Mouse (Mus musculus): ENCODE measurements around the gene Dolpp1. TPM values are rescaled to one million over a fixed set of nuclear protein-coding genes. Genes with fewer than 3 reads are reported as not detected.

Gene Dolpp1
- polyA plus RNA-seq, 1 experiment from 2014 or later = 39.9 TPM

DNA sequence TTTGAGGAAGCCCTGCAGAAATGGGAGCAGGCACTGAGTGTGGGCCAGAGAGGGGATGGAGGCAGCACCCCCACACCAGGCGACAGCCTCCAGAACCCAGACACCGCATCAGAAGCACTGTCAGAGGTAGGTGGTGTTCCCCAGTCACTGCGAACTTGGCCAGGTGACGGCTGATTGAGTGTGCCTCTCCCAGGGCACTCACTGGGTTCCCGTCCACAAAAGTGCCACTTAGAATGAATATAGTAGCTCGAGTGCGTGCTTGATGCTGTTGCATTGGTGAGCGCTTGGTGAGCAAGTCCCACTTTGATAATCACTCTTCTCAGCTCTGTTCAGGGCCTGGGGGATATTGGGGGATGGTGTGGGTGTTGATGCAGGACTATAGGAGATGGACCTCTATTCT, 20.5 kb upstream of the Dolpp1 start:
- Histone ChIP-seq H3K27ac (ENCODE audit: low read depth, low read length) (no peak overlapping the region), H3K4me1 (replicated peaks; ENCODE audit: control insufficient read depth, insufficient read depth, low read length) (no peaks in the 10 kb centered on the region), H3K9ac (ENCODE audit: low read depth, low read length) (no peak overlapping the region), H3K27me3 (replicated peaks; ENCODE audit: control insufficient read depth, insufficient read depth, low read length) (no peaks in the 10 kb centered on the region), H3K4me3 (ENCODE audit: low read depth, low read length) (no peak overlapping the region), H3K4me2 (no peak overlapping the region), H3K9me3 (ENCODE audit: control insufficient read depth, low read length) (no peaks in the 10 kb centered on the region), H3K36me3 (ENCODE audit: control insufficient read depth, insufficient read depth, low read length) (peaks cover 59% of the 10 kb centered on the region)
- WGBS = 94% methylated on average over 8 of the region's 8 CpGs
- no peak for DNase-seq (ENCODE audit: low spot score)
- no peak for ATAC-seq (replicated peaks; ENCODE audit: low FRiP score)

DNA sequence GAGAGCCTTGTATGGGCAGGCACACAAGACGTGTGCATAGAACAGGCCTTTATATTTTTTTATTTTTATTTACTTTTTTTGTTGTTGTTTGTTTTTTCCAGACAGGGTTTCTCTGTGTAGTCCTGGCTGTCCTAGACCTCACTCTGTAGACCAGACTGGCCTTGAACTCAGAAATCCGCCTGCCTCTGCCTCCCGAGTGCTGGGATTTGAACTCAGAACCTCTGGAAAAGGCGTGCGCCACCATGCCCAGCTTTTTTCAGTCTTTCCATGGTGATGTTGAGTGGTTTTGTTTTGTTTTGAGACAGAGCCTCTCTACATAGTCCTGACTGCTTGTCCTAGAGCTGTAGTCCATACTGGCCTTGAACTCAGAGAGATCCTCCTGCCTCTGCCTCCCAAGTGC, 19.3 kb upstream of the Dolpp1 start:
- ATAC-seq (replicated peaks; ENCODE audit: low FRiP score) (no peak), DNase-seq (ENCODE audit: low spot score) (no peak)
- H3K4me2 ChIP-seq = no peak overlapping the region
- no peak overlapping the region for H3K4me3 ChIP-seq (ENCODE audit: low read depth, low read length)
- H3K27me3 ChIP-seq (replicated peaks; ENCODE audit: control insufficient read depth, insufficient read depth, low read length) = no peaks in the 10 kb centered on the region
- H3K36me3 ChIP-seq (ENCODE audit: control insufficient read depth, insufficient read depth, low read length) = peaks cover 58% of the 10 kb centered on the region
- 90% methylated on average over 5 of the region's 5 CpGs for WGBS
- H3K9ac ChIP-seq (ENCODE audit: low read depth, low read length) = no peak overlapping the region
- no peak overlapping the region for H3K27ac ChIP-seq (ENCODE audit: low read depth, low read length)
- no peaks in the 10 kb centered on the region for H3K4me1 ChIP-seq (replicated peaks; ENCODE audit: control insufficient read depth, insufficient read depth, low read length)
- H3K9me3 ChIP-seq (ENCODE audit: control insufficient read depth, low read length) = no peaks in the 10 kb centered on the region

DNA sequence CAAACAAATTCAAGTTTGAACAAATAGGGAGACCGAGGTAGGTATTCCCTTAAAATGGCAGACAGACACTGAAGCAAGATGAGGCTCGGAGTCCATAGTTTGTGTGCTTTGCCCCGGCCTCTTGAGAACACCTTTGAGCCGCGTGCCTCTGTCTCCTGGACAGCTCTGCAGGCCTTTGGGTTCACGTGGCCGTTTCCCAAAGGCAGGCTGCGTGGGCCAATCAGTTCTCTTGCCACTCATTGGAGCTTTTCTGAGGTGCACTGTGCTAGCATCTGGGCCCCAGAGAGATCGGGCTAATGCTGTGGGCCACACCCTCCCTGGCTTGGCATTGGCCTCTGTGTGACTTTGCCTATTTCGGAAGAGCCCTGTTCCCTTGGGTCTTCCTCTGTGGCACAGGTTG, 16.2 kb upstream of the Dolpp1 start:
- WGBS = 96% methylated on average over 10 of the region's 10 CpGs
- Histone ChIP-seq H3K27ac (ENCODE audit: low read depth, low read length) (no peak overlapping the region), H3K36me3 (ENCODE audit: control insufficient read depth, insufficient read depth, low read length) (peaks cover 46% of the 10 kb centered on the region), H3K27me3 (replicated peaks; ENCODE audit: control insufficient read depth, insufficient read depth, low read length) (no peaks in the 10 kb centered on the region), H3K4me1 (replicated peaks; ENCODE audit: control insufficient read depth, insufficient read depth, low read length) (peaks cover 12% of the 10 kb centered on the region), H3K4me2 (no peak overlapping the region), H3K4me3 (ENCODE audit: low read depth, low read length) (no peak overlapping the region), H3K9ac (ENCODE audit: low read depth, low read length) (no peak overlapping the region; the same call in 1 of the 2 replicates), H3K9me3 (ENCODE audit: control insufficient read depth, low read length) (no peaks in the 10 kb centered on the region)
- ATAC-seq (replicated peaks; ENCODE audit: low FRiP score) (no peak), DNase-seq (ENCODE audit: low spot score) (no peak)

DNA sequence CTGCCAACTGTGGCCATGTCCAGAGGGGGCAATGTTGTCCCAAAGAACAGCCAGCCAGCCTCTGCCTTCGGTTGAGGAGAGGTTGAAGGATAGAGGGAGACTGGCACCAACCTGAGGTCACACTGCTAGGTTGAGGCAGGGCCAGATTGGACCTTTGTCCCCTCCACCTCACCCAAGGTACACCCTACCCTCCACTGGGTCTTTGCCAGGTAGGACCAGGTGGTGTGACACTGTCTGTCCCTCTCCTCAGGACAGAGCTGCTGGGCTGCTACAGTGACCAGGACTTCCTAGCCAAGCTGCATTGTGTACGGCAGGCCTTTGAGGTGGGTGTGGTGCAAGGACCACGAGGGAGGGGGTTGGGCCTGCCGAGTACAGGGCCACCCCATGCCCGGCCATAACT, 14.3 kb upstream of the Dolpp1 start:
- no peak overlapping the region for H3K4me3 ChIP-seq (ENCODE audit: low read depth, low read length)
- ATAC-seq (replicated peaks; ENCODE audit: low FRiP score) (no peak), DNase-seq (ENCODE audit: low spot score) (no peak)
- H3K27ac ChIP-seq (ENCODE audit: low read depth, low read length) = no peak overlapping the region
- H3K9ac ChIP-seq (ENCODE audit: low read depth, low read length) = no peak overlapping the region
- no peaks in the 10 kb centered on the region for H3K9me3 ChIP-seq (ENCODE audit: control insufficient read depth, low read length)
- 81% methylated on average over 5 of the region's 5 CpGs for WGBS
- H3K36me3 ChIP-seq (ENCODE audit: control insufficient read depth, insufficient read depth, low read length) = peaks cover 37% of the 10 kb centered on the region
- no peaks in the 10 kb centered on the region for H3K27me3 ChIP-seq (replicated peaks; ENCODE audit: control insufficient read depth, insufficient read depth, low read length)
- H3K4me1 ChIP-seq (replicated peaks; ENCODE audit: control insufficient read depth, insufficient read depth, low read length) = peaks cover 20% of the 10 kb centered on the region
- H3K4me2 ChIP-seq = no peak overlapping the region

DNA sequence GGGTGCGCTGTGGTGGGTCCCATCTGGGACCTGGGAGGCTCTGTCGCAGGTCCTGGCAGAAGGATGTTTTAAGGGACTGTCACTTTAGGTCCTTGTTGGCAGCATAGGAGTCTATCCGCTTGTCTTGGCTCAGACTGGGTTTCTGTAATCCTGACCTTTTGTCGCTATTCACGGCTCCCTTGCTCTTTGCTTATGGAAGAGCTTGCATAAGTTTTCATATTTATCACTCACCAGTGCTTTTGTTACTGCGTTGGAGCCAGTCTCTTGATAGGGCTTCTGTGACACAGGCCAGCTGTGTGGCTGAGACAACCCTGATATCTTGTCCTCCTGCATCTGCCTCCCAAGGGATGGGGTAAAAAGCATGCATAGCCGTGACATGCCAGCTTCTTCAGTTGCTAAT, 12.7 kb upstream of the Dolpp1 start:
- no peaks in the 10 kb centered on the region for H3K27me3 ChIP-seq (replicated peaks; ENCODE audit: control insufficient read depth, insufficient read depth, low read length)
- no peak overlapping the region for H3K4me2 ChIP-seq
- WGBS = 77% methylated on average over 7 of the region's 7 CpGs
- ATAC-seq (replicated peaks; ENCODE audit: low FRiP score) (peak; percentile 70), DNase-seq (ENCODE audit: low spot score) (no peak)
- H3K27ac ChIP-seq (ENCODE audit: low read depth, low read length) = peak overlapping the region; percentile 51; the same call in 1 of the 2 replicates
- no peak overlapping the region for H3K4me3 ChIP-seq (ENCODE audit: low read depth, low read length)
- H3K9me3 ChIP-seq (ENCODE audit: control insufficient read depth, low read length) = no peaks in the 10 kb centered on the region
- peaks cover 20% of the 10 kb centered on the region for H3K4me1 ChIP-seq (replicated peaks; ENCODE audit: control insufficient read depth, insufficient read depth, low read length)
- no peak overlapping the region for H3K9ac ChIP-seq (ENCODE audit: low read depth, low read length)
- peaks cover 35% of the 10 kb centered on the region for H3K36me3 ChIP-seq (ENCODE audit: control insufficient read depth, insufficient read depth, low read length)

DNA sequence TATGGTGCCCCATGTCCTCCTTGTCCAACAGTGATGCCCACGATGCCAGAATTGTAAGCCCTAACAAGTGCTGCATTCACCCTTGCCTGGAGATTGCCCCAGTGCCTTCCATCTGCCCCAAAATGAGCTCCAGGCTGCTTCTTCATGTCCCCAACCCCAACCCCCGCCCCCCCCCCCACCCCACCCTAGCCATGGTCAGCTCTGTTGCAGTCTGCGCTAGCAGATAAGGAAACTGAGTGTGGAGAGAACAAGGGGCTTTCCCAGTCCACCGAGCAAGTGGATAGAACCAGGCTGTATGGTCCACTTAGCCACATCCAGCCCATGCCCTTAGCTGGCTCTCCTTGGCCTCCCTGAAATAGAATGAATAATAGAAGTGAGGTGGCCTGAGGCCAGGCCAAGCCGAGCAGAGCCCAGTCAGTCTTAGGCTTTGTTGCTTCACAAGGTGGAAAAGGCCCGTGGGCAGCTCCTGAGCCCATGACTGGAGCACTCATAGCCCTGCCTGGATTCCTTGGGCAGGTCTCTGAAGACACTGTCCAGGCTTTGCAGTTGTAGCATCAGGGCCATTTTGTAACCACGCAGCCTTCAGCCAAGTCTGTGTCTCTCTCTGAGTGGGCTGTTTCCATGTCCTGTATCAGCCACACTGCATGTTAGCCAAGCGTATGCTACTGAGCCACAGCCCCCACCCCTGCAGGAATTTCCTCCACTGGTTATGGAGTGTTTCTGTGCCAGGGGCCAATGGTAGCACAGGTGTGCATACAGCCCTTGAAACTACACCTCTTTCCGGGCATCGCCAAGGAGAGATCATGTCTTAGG, 11.3 kb upstream of the Dolpp1 start:
- H3K9ac ChIP-seq (ENCODE audit: low read depth, low read length) = peak overlapping the region; percentile 27; the same call in 1 of the 2 replicates
- no peak for DNase-seq (ENCODE audit: low spot score)
- H3K4me1 ChIP-seq (replicated peaks; ENCODE audit: control insufficient read depth, insufficient read depth, low read length) = peaks cover 20% of the 10 kb centered on the region
- H3K36me3 ChIP-seq (ENCODE audit: control insufficient read depth, insufficient read depth, low read length) = peaks cover 41% of the 10 kb centered on the region
- H3K4me2 ChIP-seq = peak overlapping the region; percentile 38
- no peaks in the 10 kb centered on the region for H3K9me3 ChIP-seq (ENCODE audit: control insufficient read depth, low read length)
- WGBS = 79% methylated on average over 10 of the region's 10 CpGs
- no peak overlapping the region for H3K4me3 ChIP-seq (ENCODE audit: low read depth, low read length)
- H3K27me3 ChIP-seq (replicated peaks; ENCODE audit: control insufficient read depth, insufficient read depth, low read length) = no peaks in the 10 kb centered on the region
- peak; percentile 67 for ATAC-seq (replicated peaks; ENCODE audit: low FRiP score)
- H3K27ac ChIP-seq (ENCODE audit: low read depth, low read length) = peak overlapping the region; percentile 73

DNA sequence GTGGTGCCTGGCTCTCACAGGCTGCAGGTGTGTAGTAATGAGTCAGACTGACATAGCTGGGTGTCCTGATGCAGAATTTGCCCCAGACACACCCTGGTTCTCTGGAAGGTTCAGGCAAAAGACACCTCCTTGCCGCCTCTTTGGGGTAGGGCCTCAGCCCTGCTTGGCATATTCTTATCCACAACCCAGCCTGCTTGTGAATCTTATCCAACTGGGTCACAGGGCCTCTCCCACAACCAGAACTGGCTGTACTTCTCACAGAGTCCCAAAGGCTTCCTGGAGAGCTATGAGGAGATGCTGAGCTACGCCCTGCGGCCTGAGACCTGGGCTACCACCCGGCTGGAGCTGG, 10.7 kb upstream of the Dolpp1 start:
- Histone ChIP-seq H3K36me3 (ENCODE audit: control insufficient read depth, insufficient read depth, low read length) (peaks cover 36% of the 10 kb centered on the region), H3K9me3 (ENCODE audit: control insufficient read depth, low read length) (no peaks in the 10 kb centered on the region), H3K27me3 (replicated peaks; ENCODE audit: control insufficient read depth, insufficient read depth, low read length) (no peaks in the 10 kb centered on the region), H3K4me1 (replicated peaks; ENCODE audit: control insufficient read depth, insufficient read depth, low read length) (peaks cover 20% of the 10 kb centered on the region), H3K27ac (ENCODE audit: low read depth, low read length) (peak overlapping the region; percentile 73), H3K4me2 (peak overlapping the region; percentile 38), H3K9ac (ENCODE audit: low read depth, low read length) (no peak overlapping the region), H3K4me3 (ENCODE audit: low read depth, low read length) (no peak overlapping the region)
- peak; percentile 73 for ATAC-seq (replicated peaks; ENCODE audit: low FRiP score)
- no peak for DNase-seq (ENCODE audit: low spot score)
- 76% methylated on average over 4 of the region's 4 CpGs for WGBS

DNA sequence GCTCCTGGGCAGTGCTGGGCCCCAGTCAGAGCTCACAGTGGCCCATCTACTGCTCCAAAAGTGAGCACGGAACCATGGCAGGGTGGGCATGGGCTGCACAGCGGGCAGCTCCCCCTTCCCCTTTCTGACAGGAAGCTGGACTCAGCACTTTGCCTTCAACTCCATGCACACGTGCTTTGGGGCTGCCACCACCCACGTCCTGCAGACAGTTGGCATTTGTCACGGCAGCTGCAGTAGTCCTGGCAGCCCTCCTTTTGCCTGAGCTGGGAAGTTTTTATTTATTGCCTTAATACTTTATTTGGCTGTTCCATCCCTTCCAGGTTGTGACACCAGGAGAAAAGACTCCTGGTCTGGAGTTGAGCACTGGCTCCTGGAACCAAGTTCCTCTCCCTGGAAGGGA, 7.2 kb upstream of the Dolpp1 start:
- H3K9me3 ChIP-seq (ENCODE audit: control insufficient read depth, low read length) = no peaks in the 10 kb centered on the region
- no peak overlapping the region for H3K4me2 ChIP-seq
- WGBS = 74% methylated on average over 5 of the region's 5 CpGs
- H3K9ac ChIP-seq (ENCODE audit: low read depth, low read length) = no peak overlapping the region
- ATAC-seq (replicated peaks; ENCODE audit: low FRiP score) (no peak), DNase-seq (ENCODE audit: low spot score) (no peak)
- H3K36me3 ChIP-seq (ENCODE audit: control insufficient read depth, insufficient read depth, low read length) = peaks cover 21% of the 10 kb centered on the region
- no peaks in the 10 kb centered on the region for H3K27me3 ChIP-seq (replicated peaks; ENCODE audit: control insufficient read depth, insufficient read depth, low read length)
- H3K4me1 ChIP-seq (replicated peaks; ENCODE audit: control insufficient read depth, insufficient read depth, low read length) = peaks cover 16% of the 10 kb centered on the region
- H3K27ac ChIP-seq (ENCODE audit: low read depth, low read length) = no peak overlapping the region
- H3K4me3 ChIP-seq (ENCODE audit: low read depth, low read length) = no peak overlapping the region

DNA sequence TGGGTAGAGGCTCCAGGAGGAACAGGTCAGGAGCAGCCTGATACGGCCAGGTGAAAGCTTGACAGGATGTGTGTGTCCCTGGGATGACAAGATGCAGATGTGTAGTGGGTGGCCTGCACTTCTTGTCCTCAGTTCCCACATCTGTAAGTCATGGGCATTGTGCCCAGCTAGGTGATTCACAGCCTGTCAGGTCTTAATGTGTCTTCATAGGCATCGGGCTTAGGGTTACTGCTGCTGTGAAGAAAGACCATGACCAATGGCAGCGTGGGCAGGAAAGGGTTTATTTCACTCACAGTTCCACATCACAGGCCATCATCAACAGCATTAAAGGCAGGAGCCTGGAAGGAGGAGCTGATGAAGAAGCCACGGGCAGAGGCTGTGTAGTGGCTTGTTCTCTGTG, 6.5 kb upstream of the Dolpp1 start:
- DNase-seq (ENCODE audit: low spot score) (no peak), ATAC-seq (replicated peaks; ENCODE audit: low FRiP score) (no peak)
- no peak overlapping the region for H3K27ac ChIP-seq (ENCODE audit: low read depth, low read length)
- no peaks in the 10 kb centered on the region for H3K9me3 ChIP-seq (ENCODE audit: control insufficient read depth, low read length)
- no peak overlapping the region for H3K4me3 ChIP-seq (ENCODE audit: low read depth, low read length)
- 86% methylated on average over 4 of the region's 4 CpGs for WGBS
- H3K9ac ChIP-seq (ENCODE audit: low read depth, low read length) = no peak overlapping the region
- peaks cover 19% of the 10 kb centered on the region for H3K36me3 ChIP-seq (ENCODE audit: control insufficient read depth, insufficient read depth, low read length)
- no peak overlapping the region for H3K4me2 ChIP-seq
- peaks cover 9% of the 10 kb centered on the region for H3K4me1 ChIP-seq (replicated peaks; ENCODE audit: control insufficient read depth, insufficient read depth, low read length)
- no peaks in the 10 kb centered on the region for H3K27me3 ChIP-seq (replicated peaks; ENCODE audit: control insufficient read depth, insufficient read depth, low read length)
